Mouse (Mus musculus): Measurements from ENCODE around the gene Rpl38. TPM values are rescaled to one million over a fixed set of nuclear protein-coding genes. Genes with fewer than 3 reads are reported as not detected.

Rpl38 gene
- polyA plus RNA-seq, 1 experiment from 2014 or later, result 1,060 TPM

DNA sequence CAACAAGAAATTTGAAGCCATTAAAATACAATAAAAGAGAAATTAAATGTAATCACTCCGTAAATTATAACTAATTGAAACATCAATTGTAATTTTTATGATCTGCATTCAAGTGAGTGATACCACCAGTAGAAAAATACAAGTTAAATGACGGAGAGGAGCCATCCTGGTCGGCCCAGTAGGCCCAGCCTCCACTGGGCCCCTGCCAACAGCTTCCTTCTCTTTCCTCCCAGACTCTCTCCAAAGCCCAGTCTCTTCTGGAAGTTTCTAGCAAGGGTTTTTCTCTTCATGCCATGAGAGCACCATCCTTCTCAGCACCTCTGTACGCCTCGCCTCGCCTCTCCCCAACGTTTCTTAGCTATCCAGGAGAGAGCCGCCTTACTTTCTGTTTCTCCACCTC, 27.2 kb upstream of the Rpl38 start:
- Histone ChIP-seq H3K36me3 (no peaks in the 10 kb centered on the region), H3K4me1 (peaks cover 45% of the 10 kb centered on the region), H3K9me3 (replicated peaks) (0 out of 2 replicates have a peak, but pooled peaks cover under 1% of the 10 kb centered on the region), H3K4me3 (no peak overlapping the region), H3K27ac (replicated peaks) (no peak overlapping the region), H3K27me3 (ENCODE audit: low read depth, poor library complexity, severe bottlenecking) (peaks cover 55% of the 10 kb centered on the region)
- WGBS, result 87% methylated on average over 8 of the region's 8 CpGs
- no peak for DNase-seq (ENCODE audit: low spot score)

DNA sequence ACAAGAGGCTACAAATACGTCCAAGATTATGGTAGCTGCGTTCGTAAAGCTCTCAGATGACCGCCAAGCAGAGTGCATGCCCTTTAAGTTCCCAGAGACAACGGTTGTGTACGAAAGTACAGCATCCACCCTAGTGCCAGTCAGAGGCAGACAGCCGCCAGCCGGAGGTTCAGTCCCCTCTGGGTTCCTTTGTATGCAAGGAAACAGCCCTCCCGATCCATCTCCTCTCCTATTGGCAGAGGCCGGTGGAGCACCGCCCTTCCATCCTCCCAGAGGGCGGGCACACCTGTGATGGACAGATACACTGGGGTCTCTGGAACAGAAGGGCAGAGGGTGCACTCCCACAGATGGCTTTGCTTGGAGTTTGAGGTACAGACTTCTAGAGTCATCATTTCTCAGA, 26.1 kb upstream of the Rpl38 start:
- peak overlapping the region; percentile 76 for H3K27ac ChIP-seq (replicated peaks)
- H3K4me1 ChIP-seq, result peaks cover 35% of the 10 kb centered on the region
- peaks cover 7% of the 10 kb centered on the region; the same call in 1 of the 2 replicates for H3K9me3 ChIP-seq (replicated peaks)
- WGBS, result 52% methylated on average over 12 of the region's 12 CpGs
- H3K36me3 ChIP-seq, result no peaks in the 10 kb centered on the region
- H3K4me3 ChIP-seq, result no peak overlapping the region
- peak; percentile 63 for DNase-seq (ENCODE audit: low spot score)
- peaks cover 47% of the 10 kb centered on the region for H3K27me3 ChIP-seq (ENCODE audit: low read depth, poor library complexity, severe bottlenecking)

DNA sequence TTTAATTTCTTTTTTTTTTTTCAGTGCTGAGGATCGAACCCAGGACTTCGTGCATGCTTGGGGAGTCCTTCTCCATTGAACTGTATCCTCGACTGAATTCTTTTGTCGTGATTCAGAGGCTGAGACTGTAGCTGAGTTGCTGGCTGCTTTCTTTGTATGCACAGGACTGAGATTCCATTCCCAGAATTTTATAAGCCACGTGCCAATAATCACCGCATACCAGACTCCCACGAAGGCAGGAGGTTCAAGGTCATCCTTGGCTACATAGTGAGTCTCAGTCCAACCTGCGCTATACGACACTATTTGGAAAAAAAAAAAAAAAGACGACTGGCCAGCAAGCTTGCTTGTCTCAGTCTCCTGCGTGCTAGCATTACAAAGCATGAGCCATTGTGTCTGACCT, 25.4 kb upstream of the Rpl38 start:
- no peak overlapping the region for H3K4me3 ChIP-seq
- H3K9me3 ChIP-seq (replicated peaks), result peaks cover 7% of the 10 kb centered on the region; the same call in 1 of the 2 replicates
- no peak for DNase-seq (ENCODE audit: low spot score)
- H3K4me1 ChIP-seq, result peaks cover 30% of the 10 kb centered on the region
- H3K36me3 ChIP-seq, result no peaks in the 10 kb centered on the region
- H3K27me3 ChIP-seq (ENCODE audit: low read depth, poor library complexity, severe bottlenecking), result peaks cover 39% of the 10 kb centered on the region
- WGBS, result 81% methylated on average over 11 of the region's 11 CpGs
- H3K27ac ChIP-seq (replicated peaks), result no peak overlapping the region

DNA sequence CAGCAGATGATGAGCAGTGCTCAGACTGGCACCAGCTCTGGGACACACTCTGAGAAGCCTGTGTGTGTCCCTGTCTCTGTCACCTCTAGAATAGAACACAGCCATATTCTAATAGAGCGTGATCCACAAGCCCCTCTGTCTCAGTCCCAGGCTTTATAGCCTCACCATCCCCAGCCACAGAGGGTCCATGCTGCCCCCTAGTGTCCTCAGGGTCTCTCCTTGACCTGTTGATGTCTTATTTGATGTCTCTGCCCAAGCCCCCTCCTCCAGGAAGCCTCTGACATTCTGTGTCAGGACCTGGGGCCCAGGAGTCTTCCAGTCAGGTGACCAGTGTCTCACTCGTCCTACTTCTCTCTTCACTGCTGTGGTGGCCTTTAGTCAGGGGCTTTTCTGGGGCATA, 24.2 kb upstream of the Rpl38 start:
- DNase-seq (ENCODE audit: low spot score), result no peak
- H3K36me3 ChIP-seq, result no peaks in the 10 kb centered on the region
- WGBS, result 38% methylated on average over 2 of the region's 2 CpGs
- H3K9me3 ChIP-seq (replicated peaks), result peaks cover 7% of the 10 kb centered on the region; the same call in 1 of the 2 replicates
- H3K4me1 ChIP-seq, result peaks cover 24% of the 10 kb centered on the region
- no peak overlapping the region for H3K27ac ChIP-seq (replicated peaks)
- peaks cover 27% of the 10 kb centered on the region for H3K27me3 ChIP-seq (ENCODE audit: low read depth, poor library complexity, severe bottlenecking)
- H3K4me3 ChIP-seq, result no peak overlapping the region

DNA sequence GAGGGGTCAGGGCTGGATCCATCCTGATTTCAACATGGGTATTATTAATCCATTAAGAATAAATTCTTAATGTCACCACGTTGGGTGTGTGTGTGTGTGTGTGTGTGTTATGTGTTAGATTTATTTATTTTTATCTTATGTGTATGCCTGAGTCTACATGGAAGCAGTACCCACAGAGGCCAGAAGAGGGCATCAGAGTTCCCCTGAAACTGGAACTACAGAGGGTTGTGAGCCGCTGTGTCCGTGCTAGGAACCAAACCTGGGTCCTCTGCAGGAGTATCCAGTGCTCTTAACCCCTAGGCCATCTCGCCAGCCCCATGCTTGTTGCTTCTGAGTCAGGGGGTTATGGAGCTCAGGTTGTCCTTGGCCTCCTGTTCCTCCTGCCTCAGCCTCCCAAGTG, 18.8 kb upstream of the Rpl38 start:
- Histone ChIP-seq H3K36me3 (no peaks in the 10 kb centered on the region), H3K27me3 (ENCODE audit: low read depth, poor library complexity, severe bottlenecking) (peaks cover 17% of the 10 kb centered on the region; the same call in 1 of the 2 replicates), H3K9me3 (replicated peaks) (peaks cover 7% of the 10 kb centered on the region; the same call in 1 of the 2 replicates), H3K4me3 (no peak overlapping the region), H3K27ac (replicated peaks) (no peak overlapping the region), H3K4me1 (peaks cover 5% of the 10 kb centered on the region; the same call in 1 of the 2 replicates)
- WGBS, result 64% methylated on average over 4 of the region's 4 CpGs
- DNase-seq (ENCODE audit: low spot score), result no peak

DNA sequence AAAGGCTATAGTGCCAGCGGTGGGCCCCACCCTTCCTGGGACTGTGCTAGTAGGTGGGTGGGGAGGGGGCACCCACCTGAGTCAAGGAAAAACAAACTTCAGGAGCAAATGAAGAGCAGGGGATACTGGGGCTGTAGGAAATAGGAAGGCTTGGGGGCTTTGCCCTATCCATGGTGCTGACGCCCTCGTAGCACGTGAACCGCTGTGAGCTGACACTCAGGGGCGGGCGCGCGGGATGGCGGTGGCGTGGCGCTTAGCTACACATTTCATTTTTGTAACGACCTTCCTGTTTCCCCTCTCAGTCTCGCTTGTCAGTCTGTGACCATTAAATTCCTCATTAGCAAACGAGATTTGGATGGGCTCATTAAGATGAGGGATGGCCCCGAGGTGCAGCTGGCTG, 15.8 kb upstream of the Rpl38 start:
- H3K4me3 ChIP-seq, result no peak overlapping the region
- WGBS, result 9% methylated on average over 16 of the region's 16 CpGs
- no peak for DNase-seq (ENCODE audit: low spot score)
- peaks cover 24% of the 10 kb centered on the region; the same call in 1 of the 2 replicates for H3K27me3 ChIP-seq (ENCODE audit: low read depth, poor library complexity, severe bottlenecking)
- H3K9me3 ChIP-seq (replicated peaks), result no peaks in the 10 kb centered on the region
- H3K36me3 ChIP-seq, result no peaks in the 10 kb centered on the region
- 0 out of 2 replicates have a peak overlapping the region, but pooled peaks have one; percentile 9 for H3K27ac ChIP-seq (replicated peaks)
- peaks cover 24% of the 10 kb centered on the region for H3K4me1 ChIP-seq

DNA sequence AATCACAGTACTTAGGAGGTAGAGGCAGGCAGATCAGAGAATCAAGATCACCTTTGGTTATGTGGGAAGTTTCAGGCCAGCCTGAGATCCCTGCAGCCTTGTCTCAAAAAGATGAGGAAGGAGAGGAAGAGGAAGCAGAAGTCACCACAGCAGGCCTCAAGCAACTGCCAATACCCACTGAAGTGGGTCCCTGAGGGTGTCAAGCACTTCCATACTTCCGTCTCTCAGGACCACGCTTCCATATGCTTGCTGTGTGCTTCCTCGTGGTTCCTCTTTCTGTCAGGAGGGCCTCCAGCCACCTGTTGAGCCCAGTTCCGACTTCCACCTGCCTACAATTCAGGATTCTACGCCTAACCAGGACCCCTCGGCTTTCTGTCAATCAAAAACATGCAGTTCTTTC, 14.7 kb upstream of the Rpl38 start:
- H3K36me3 ChIP-seq, result no peaks in the 10 kb centered on the region
- H3K27ac ChIP-seq (replicated peaks), result no peak overlapping the region
- 83% methylated on average over 6 of the region's 6 CpGs for WGBS
- H3K4me1 ChIP-seq, result peaks cover 27% of the 10 kb centered on the region
- H3K27me3 ChIP-seq (ENCODE audit: low read depth, poor library complexity, severe bottlenecking), result peaks cover 24% of the 10 kb centered on the region; the same call in 1 of the 2 replicates
- H3K4me3 ChIP-seq, result no peak overlapping the region
- DNase-seq (ENCODE audit: low spot score), result no peak
- H3K9me3 ChIP-seq (replicated peaks), result no peaks in the 10 kb centered on the region

DNA sequence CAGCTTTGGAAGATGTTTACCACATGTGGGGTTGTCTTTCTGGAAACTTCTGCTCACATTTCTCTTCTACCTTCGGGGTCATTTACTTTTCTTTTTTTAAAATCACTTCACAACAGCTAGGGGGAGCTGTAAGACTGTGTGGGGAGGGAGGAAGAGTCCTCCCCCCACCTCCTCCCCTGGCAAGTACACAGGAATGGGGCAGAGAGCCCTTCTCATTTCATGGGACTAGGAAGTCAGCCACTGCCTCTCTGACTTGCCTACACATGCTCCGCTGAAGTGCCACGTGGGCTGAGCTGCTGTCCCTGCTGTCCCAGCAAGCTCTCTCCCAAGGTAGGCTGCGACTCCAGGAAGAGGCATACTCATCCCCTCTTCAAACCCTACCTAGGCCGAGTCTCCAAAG, 13.8 kb upstream of the Rpl38 start:
- H3K9me3 ChIP-seq (replicated peaks), result no peaks in the 10 kb centered on the region
- H3K27ac ChIP-seq (replicated peaks), result no peak overlapping the region
- no peak for DNase-seq (ENCODE audit: low spot score)
- peaks cover 24% of the 10 kb centered on the region; the same call in 1 of the 2 replicates for H3K27me3 ChIP-seq (ENCODE audit: low read depth, poor library complexity, severe bottlenecking)
- no peaks in the 10 kb centered on the region for H3K36me3 ChIP-seq
- WGBS, result 67% methylated on average over 5 of the region's 5 CpGs
- peaks cover 27% of the 10 kb centered on the region for H3K4me1 ChIP-seq
- no peak overlapping the region for H3K4me3 ChIP-seq

DNA sequence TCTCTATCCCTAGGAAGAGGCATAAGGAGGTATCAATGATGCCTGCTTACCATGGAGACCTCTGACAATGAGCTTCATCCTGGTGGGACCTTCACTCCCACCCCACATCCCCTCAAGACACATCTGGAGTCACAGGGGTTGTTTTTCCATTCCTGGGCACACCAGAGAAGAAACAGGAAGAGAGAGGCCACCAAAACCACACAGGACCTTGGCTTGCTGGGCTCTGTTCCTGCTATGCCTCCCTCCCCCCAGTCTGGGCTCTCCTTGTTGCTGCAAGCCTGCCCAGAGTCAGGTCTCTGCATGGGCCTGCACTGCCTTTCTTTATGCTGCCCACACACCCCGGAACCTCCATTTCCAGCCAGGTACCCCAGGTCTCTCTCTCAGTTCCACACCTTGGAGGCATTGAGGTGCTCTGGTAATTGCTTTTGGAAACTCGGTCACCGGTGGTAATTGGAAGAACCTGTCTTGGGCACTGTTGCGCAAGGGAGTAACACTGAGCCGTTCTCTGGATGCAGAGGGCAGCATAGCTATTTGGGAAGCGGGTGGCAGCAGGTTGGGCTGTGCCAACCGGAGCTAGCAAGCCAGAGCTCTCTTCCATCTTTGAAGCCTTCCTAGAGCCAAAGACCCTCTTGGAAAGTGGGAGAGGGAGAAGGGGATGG, 12.8 kb upstream of the Rpl38 start:
- Histone ChIP-seq H3K9me3 (replicated peaks) (no peaks in the 10 kb centered on the region), H3K4me3 (no peak overlapping the region), H3K36me3 (no peaks in the 10 kb centered on the region), H3K27me3 (ENCODE audit: low read depth, poor library complexity, severe bottlenecking) (peaks cover 24% of the 10 kb centered on the region; the same call in 1 of the 2 replicates), H3K4me1 (peaks cover 27% of the 10 kb centered on the region), H3K27ac (replicated peaks) (no peak overlapping the region)
- 88% methylated on average over 7 of the region's 7 CpGs for WGBS
- no peak for DNase-seq (ENCODE audit: low spot score)

DNA sequence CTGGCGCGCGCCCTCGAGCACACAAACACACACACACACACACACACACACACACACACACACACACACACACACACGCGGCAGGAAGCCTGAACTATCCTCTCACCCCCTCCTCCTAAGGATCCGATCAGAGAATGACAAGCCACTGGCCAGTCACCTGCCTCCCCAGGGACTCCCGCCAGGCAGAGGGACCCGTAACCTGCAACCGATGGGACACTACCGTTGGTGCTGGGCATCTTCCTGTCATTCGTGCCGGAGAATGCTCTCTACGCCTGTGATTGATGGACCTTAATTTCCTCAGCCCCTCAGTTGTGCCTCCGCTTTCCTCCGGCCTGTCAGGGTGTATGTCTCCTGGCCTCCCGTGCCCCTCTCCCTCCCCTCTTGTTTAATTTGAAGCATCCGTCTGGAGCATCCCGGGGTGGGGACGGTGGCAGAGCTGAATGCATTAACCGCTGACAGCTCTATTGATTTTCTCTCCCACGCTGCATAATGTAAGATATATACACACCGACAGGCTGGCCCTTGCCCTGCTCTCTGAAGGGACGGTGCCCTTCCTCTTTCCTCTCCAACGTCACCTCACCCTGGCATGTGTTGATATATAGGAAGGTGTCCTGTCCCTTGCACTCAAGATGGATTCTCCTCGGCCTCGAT, 11.2 kb upstream of the Rpl38 start:
- Histone ChIP-seq H3K9me3 (replicated peaks) (no peaks in the 10 kb centered on the region), H3K4me3 (no peak overlapping the region), H3K4me1 (peaks cover 27% of the 10 kb centered on the region), H3K36me3 (no peaks in the 10 kb centered on the region), H3K27ac (replicated peaks) (peak overlapping the region; percentile 58), H3K27me3 (ENCODE audit: low read depth, poor library complexity, severe bottlenecking) (peaks cover 24% of the 10 kb centered on the region; the same call in 1 of the 2 replicates)
- DNase-seq (ENCODE audit: low spot score), result no peak
- 59% methylated on average over 27 of the region's 27 CpGs for WGBS

DNA sequence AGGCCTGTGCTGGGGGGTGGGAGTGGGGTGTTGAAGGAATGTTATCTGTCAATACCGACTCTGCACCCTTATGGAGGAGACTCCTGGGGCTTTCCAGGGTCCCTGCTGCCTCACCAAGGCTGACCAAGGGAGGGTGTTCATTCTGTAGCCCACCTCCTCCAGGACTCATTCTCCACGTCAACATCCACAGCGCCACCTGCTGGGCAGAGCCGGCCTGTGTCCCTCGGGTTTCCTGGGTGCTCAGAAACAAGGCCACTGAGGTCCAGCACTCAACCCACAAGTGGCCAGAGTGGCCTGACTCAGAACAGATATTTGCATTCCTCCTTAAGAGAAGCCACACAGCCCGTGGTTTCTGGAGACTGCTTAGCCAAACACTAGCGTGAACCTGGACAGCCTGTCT, 10.6 kb upstream of the Rpl38 start:
- Histone ChIP-seq H3K36me3 (no peaks in the 10 kb centered on the region), H3K4me1 (peaks cover 22% of the 10 kb centered on the region), H3K4me3 (no peak overlapping the region), H3K27ac (replicated peaks) (peak overlapping the region; percentile 58), H3K27me3 (ENCODE audit: low read depth, poor library complexity, severe bottlenecking) (peaks cover 20% of the 10 kb centered on the region; the same call in 1 of the 2 replicates), H3K9me3 (replicated peaks) (no peaks in the 10 kb centered on the region)
- peak; percentile 78 for DNase-seq (ENCODE audit: low spot score)
- WGBS, result 23% methylated on average over 7 of the region's 7 CpGs

DNA sequence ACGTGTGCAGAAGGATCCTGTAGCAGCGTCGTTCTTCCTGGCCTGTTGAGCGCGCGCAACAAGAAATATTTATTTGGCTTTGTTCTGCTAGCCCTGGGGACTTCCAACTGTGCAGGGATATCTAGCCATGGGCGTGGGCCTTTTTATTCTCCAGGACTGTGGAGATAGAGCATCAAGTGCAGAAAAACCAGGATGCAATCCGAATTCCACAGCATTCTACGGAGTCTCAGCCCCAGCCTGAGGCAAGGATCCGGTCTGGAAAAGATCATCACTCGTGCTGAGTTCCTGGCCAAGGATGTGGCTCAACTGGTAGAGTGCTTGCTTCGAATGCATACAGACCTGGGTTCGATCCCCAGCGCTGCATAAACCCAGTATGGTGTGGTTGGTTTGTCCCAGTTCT, 6.2 kb upstream of the Rpl38 start:
- H3K36me3 ChIP-seq, result no peaks in the 10 kb centered on the region
- H3K9me3 ChIP-seq (replicated peaks), result no peaks in the 10 kb centered on the region
- DNase-seq (ENCODE audit: low spot score), result no peak
- H3K27ac ChIP-seq (replicated peaks), result no peak overlapping the region
- H3K4me3 ChIP-seq, result no peak overlapping the region
- 94% methylated on average over 14 of the region's 14 CpGs for WGBS
- peaks cover 10% of the 10 kb centered on the region for H3K27me3 ChIP-seq (ENCODE audit: low read depth, poor library complexity, severe bottlenecking)
- peaks cover 12% of the 10 kb centered on the region for H3K4me1 ChIP-seq

DNA sequence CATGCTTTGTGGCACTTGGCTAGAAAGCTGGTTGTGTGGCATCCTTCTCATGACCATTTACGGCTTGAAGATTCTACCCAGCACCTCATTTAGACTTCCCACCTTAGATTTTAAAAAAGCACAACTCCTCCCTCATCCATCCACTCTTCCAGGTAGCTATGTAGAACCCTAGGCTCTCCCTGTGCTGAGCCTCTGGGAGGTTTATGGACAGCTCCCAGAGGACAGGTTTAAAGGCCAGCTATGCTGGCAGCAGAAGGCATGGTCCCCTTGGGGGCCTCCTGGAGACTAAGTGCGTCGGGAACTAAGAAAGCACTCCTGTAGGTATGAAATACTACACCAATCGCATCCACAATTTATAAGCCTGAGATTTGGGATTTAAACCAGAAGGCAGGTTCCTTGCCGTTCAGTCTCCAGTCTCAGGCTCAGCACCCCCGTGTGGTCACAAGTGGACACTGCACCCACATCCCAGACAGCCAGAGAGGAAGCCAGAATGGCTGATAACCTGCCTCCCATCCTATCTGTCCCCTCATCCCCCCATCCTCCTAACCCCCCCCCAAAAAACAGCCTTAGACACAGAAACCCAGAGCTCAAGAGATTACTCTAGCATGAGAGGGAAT, 5.5 kb upstream of the Rpl38 start:
- Histone ChIP-seq H3K27ac (replicated peaks) (no peak overlapping the region), H3K27me3 (ENCODE audit: low read depth, poor library complexity, severe bottlenecking) (peaks cover 10% of the 10 kb centered on the region), H3K4me3 (no peak overlapping the region), H3K4me1 (peaks cover 6% of the 10 kb centered on the region; the same call in 1 of the 2 replicates), H3K36me3 (no peaks in the 10 kb centered on the region), H3K9me3 (replicated peaks) (no peaks in the 10 kb centered on the region)
- WGBS, result 38% methylated on average over 6 of the region's 6 CpGs
- DNase-seq (ENCODE audit: low spot score), result peak; percentile 57
